In genomic region chr6:53390413-53390812, GRCm38 (mm10) we compare ENCODE assay signal across 9 mouse cellular contexts.
DNase-seq lines count a peak whose midpoint lies in the region; ATAC-seq and TF ChIP-seq lines count a peak whose summit lies in the region.
"Had no signal": no experiment of that assay in that cellular context is flagged by ENCODE, and none has a peak within 500 bp of the region (broad histone marks: within the 10 kb centered on the region; RNA-seq: fewer than 3 reads in every experiment).

No protein-coding gene starts in this region.

- H3K9me3 ChIP-seq in liver, embryonic 16.5 days (replicated peaks; ENCODE audit: control insufficient read depth, low read length) = no peaks in the 10 kb centered on the region
- no peaks in the 10 kb centered on the region for H3K9me3 ChIP-seq in liver, postnatal 0 days (ENCODE audit: low read length)
- no peaks in the 10 kb centered on the region for H3K9me3 ChIP-seq in heart, embryonic 12.5 days (replicated peaks)
- H3K9me3 ChIP-seq: hindbrain, embryonic 15.5 days had no signal

- no peaks in the 10 kb centered on the region for H3K4me1 ChIP-seq in liver, embryonic 16.5 days (ENCODE audit: control insufficient read depth, low read depth, low read length)
- H3K4me1 ChIP-seq in liver, postnatal 0 days (ENCODE audit: insufficient read depth) = no peaks in the 10 kb centered on the region
- peaks cover 32% of the 10 kb centered on the region for H3K4me1 ChIP-seq in heart, embryonic 12.5 days (replicated peaks)

- H3K9ac ChIP-seq in liver, embryonic 16.5 days (ENCODE audit: low read depth, low read length) = no peak overlapping the region
- H3K9ac ChIP-seq in liver, postnatal 0 days (replicated peaks) = no peak overlapping the region
- no peak overlapping the region for H3K9ac ChIP-seq in heart, embryonic 12.5 days
- H3K9ac ChIP-seq: hindbrain, embryonic 15.5 days had no signal

- H3K4me2 ChIP-seq in liver, embryonic 16.5 days (ENCODE audit: low read depth, low read length) = 0 out of 2 replicates have a peak overlapping the region, but pooled peaks have one; percentile 1
- no peak overlapping the region for H3K4me2 ChIP-seq in liver, postnatal 0 days (ENCODE audit: low read depth, low read length)
- H3K4me2 ChIP-seq in heart, embryonic 12.5 days = peak overlapping the region; percentile 37
- H3K4me2 ChIP-seq: hindbrain, embryonic 15.5 days had no signal

- TF ChIP-seq EP300 in liver, postnatal 0 days (IDR thresholded peaks at IDR 0.05; ENCODE audit: low read depth) = no peak

- DNase-seq in liver, postnatal 0 days = no peak
- peak; percentile 16 for DNase-seq in layer of hippocampus, adult 9-11 months
- peak; percentile 56 to 58 for DNase-seq in right cerebral cortex, postnatal 10 days (ENCODE audit: low spot score in 2 of 2)
- no peak for DNase-seq in natural killer cell, adult 2 months (ENCODE audit: low spot score in 2 of 2)

- no peak for TF ChIP-seq CTCF in liver, postnatal 0 days (IDR thresholded peaks at IDR 0.05; ENCODE audit: low read depth)

- no peak for ATAC-seq in liver, embryonic 16.5 days (ENCODE audit: low read depth)
- no peak for ATAC-seq in liver, postnatal 0 days
- ATAC-seq in common myeloid progenitor, adult 5-6 weeks (replicated peaks; ENCODE audit: low read depth, poor library complexity, severe bottlenecking) = peak; percentile 45
- 0 out of 2 replicates have a peak, but pooled peaks have one; percentile 9 for ATAC-seq in heart, embryonic 12.5 days (ENCODE audit: insufficient number of reproducible peaks, low FRiP score)
- ATAC-seq in CD4-positive, CD25-positive, alpha-beta regulatory T cell, adult 4 months = no peak

- H3K4me3 ChIP-seq in liver, embryonic 16.5 days (ENCODE audit: low read depth, low read length) = no peak overlapping the region
- no peak overlapping the region for H3K4me3 ChIP-seq in liver, postnatal 0 days (ENCODE audit: low read depth, low read length)
- H3K4me3 ChIP-seq in heart, embryonic 12.5 days = no peak overlapping the region
- H3K4me3 ChIP-seq: hindbrain, embryonic 15.5 days had no signal

- no peak overlapping the region for H3K27ac ChIP-seq in liver, embryonic 16.5 days (ENCODE audit: low read length)
- H3K27ac ChIP-seq in liver, postnatal 0 days (ENCODE audit: low read depth) = no peak overlapping the region
- H3K27ac ChIP-seq in heart, embryonic 12.5 days (ENCODE audit: poor library complexity, severe bottlenecking) = no peak overlapping the region
- H3K27ac ChIP-seq: hindbrain, embryonic 15.5 days had no signal

- H3K27me3 ChIP-seq in liver, embryonic 16.5 days (ENCODE audit: control insufficient read depth, insufficient read depth, low read depth, low read length) = no peaks in the 10 kb centered on the region
- H3K27me3 ChIP-seq in liver, postnatal 0 days (ENCODE audit: insufficient read depth, low read length) = no peaks in the 10 kb centered on the region
- H3K27me3 ChIP-seq in heart, embryonic 12.5 days (replicated peaks) = no peaks in the 10 kb centered on the region

- no peaks in the 10 kb centered on the region for H3K36me3 ChIP-seq in liver, embryonic 16.5 days (ENCODE audit: control insufficient read depth, insufficient read depth)
- no peaks in the 10 kb centered on the region for H3K36me3 ChIP-seq in liver, postnatal 0 days (replicated peaks; ENCODE audit: insufficient read depth, low read length)
- no peaks in the 10 kb centered on the region for H3K36me3 ChIP-seq in heart, embryonic 12.5 days
- H3K36me3 ChIP-seq: hindbrain, embryonic 15.5 days had no signal

- 10% methylated on average over 6 of the region's 6 CpGs for whole genome bisulfite sequencing in liver, embryonic 16.5 days (ENCODE audit: insufficient replicate concordance)
- 16% methylated on average over 6 of the region's 6 CpGs for WGBS in liver, postnatal 0 days (ENCODE audit: insufficient replicate concordance)
- 25% methylated on average over 6 of the region's 6 CpGs for WGBS in heart, embryonic 12.5 days

Comparison
In these comparisons a context has a peak if more than half of its experiments do, and no peak if none do; other contexts are left out.
1. ATAC-seq: peak in common myeloid progenitor, adult 5-6 weeks (single experiment) and heart, embryonic 12.5 days (single experiment); none in liver, embryonic 16.5 days (single experiment), liver, postnatal 0 days (single experiment) and CD4-positive, CD25-positive, alpha-beta regulatory T cell, adult 4 months (single experiment).
2. DNase-seq: peak in layer of hippocampus, adult 9-11 months (single experiment) and right cerebral cortex, postnatal 10 days (2 of 2); none in liver, postnatal 0 days (single experiment) and natural killer cell, adult 2 months (0 of 2).